In genomic region chr7:68823189-68823588, GRCm38 (mm10) we compare ENCODE assay signal across 8 mouse cellular contexts.
DNase-seq lines count a peak whose midpoint lies in the region; ATAC-seq lines count a peak whose summit lies in the region.

No protein-coding gene starts in this region.

- DNase-seq in gastrocnemius, adult 18-20 months (ENCODE audit: low spot score), result peak; percentile 55
- no peak for DNase-seq in gastrocnemius, postnatal 25 days
- peak; percentile 63 to 68 for DNase-seq in adrenal gland, postnatal 36 days
- peak; percentile 73 for DNase-seq in embryo, embryonic 9.5 days (ENCODE audit: extremely low spot score)
- peak; percentile 72 for DNase-seq in heart, postnatal 4 days
- DNase-seq in kidney, postnatal 4 days, result peak; percentile 74
- DNase-seq in right cerebral cortex, adult 2 months (ENCODE audit: low spot score in 2 of 2), result peak; percentile 71 to 72

- peak; percentile 95 for ATAC-seq in megakaryocyte, adult 5-6 weeks (ENCODE audit: poor library complexity, severe bottlenecking)
